Mouse (Mus musculus): ENCODE data around the gene Lamtor2. TPM values are rescaled to one million over a fixed set of nuclear protein-coding genes. Genes with fewer than 3 reads are reported as not detected.

Gene Lamtor2
- total and polyA plus RNA-seq, 2 experiments from 2014 or later = 66.0 to 187 TPM

DNA sequence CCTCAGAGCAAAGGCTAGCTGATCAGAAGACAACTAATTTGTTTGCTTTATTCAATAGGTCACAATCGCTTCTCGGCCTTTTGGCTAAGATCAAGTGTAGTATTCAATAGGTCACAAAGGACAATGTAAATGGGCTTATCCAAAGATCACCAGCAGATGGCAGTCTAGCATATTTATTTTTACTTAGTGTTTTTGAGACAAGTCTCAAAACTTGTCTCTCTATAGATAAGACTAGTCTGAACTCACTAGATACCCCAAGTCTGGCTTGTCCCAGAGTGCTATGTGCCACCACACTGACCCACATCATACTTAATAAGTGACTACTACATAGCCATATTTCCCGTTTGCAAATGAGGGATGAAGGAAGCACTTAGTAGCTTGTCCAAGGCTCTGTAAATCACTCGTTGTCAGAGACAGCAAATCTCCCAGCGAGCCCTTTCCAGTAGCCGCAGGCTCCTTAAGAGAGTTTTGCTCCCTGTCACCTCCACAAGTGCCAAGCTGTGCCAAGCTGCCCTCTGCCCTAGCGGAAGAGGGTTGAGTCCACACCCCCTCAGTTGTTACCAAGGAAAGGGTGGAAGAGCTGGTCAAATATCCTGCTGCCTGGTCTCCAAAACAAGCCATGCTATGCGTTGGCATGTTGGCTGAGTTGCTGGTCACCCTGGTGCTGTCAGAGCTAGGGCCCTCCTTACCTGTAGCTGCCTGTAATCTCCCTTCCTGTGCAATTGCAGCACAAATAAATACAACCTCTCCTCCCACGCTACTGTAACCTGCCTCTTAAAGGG is 39.3 kb upstream of the Lamtor2 start:
- peaks cover 12% of the 10 kb centered on the region for H3K36me3 ChIP-seq (ENCODE audit: insufficient read depth, low read length)
- H3K4me3 ChIP-seq (ENCODE audit: low read depth, low read length) = no peak overlapping the region
- TF ChIP-seq CTCF (IDR thresholded peaks at IDR 0.05) = peak; percentile 77
- DNase-seq (ENCODE audit: low spot score) (peak; percentile 80), ATAC-seq (ENCODE audit: low FRiP score) (no peak)
- H3K4me2 ChIP-seq (ENCODE audit: low read depth, low read length, poor library complexity, severe bottlenecking) = no peak overlapping the region
- no peaks in the 10 kb centered on the region for H3K27me3 ChIP-seq (ENCODE audit: insufficient read depth, low read length)
- WGBS = 28% methylated on average over 9 of the region's 9 CpGs
- H3K9me3 ChIP-seq (ENCODE audit: low read length) = no peaks in the 10 kb centered on the region
- no peaks in the 10 kb centered on the region for H3K4me1 ChIP-seq (ENCODE audit: insufficient read depth, low read length)
- H3K27ac ChIP-seq (ENCODE audit: low read depth, low read length) = no peak overlapping the region
- H3K9ac ChIP-seq (replicated peaks; ENCODE audit: low read length, poor library complexity, severe bottlenecking) = no peak overlapping the region

DNA sequence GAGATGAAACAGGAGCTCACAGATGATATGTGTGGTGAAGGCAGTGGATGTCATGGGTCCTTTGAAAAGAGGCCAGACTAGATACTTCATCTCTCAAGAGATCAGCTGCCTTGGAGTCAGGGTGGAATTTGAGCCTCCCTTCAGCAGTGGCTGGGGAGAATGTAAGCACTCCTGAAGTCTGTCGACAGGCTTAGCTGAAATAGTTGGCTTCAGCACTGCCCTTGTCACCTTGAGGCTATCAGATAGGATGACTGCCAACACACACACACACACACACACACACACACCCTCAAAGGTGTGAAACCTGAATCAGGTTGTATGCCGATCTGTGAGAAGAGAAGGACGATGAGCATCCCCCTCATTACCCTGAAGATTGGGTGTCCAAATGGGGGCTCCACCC is 38.2 kb upstream of the Lamtor2 start:
- no peaks in the 10 kb centered on the region for H3K9me3 ChIP-seq (ENCODE audit: low read length)
- no peaks in the 10 kb centered on the region for H3K4me1 ChIP-seq (ENCODE audit: insufficient read depth, low read length)
- WGBS = 43% methylated on average over 3 of the region's 3 CpGs
- H3K4me2 ChIP-seq (ENCODE audit: low read depth, low read length, poor library complexity, severe bottlenecking) = no peak overlapping the region
- H3K27ac ChIP-seq (ENCODE audit: low read depth, low read length) = no peak overlapping the region
- DNase-seq (ENCODE audit: low spot score) = no peak
- H3K9ac ChIP-seq (replicated peaks; ENCODE audit: low read length, poor library complexity, severe bottlenecking) = peak overlapping the region; percentile 36; the same call in 1 of the 2 replicates
- no peak for ATAC-seq (ENCODE audit: low FRiP score)
- TF ChIP-seq CTCF (IDR thresholded peaks at IDR 0.05) = no peak
- H3K27me3 ChIP-seq (ENCODE audit: insufficient read depth, low read length) = no peaks in the 10 kb centered on the region
- H3K4me3 ChIP-seq (ENCODE audit: low read depth, low read length) = no peak overlapping the region
- H3K36me3 ChIP-seq (ENCODE audit: insufficient read depth, low read length) = peaks cover 19% of the 10 kb centered on the region

DNA sequence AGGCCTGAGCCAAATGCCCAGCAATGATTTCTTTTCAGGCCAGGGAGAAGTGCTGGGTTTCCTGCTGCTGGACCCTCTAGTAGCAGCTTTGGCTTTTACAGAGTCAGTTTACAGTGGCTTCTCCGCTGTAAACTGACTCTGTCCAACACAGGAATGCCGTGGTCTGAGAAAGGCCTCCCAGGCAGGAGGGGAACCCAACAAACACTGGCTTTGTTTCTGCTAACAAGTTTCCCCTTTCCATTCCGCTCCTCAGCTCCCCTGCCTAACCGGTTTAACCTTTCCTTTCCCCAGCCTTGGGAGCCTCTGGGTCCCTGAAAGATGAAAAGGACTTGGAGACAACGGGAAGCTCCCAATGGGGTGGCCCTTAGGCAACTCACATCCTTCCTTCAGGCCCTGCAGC is 37.4 kb upstream of the Lamtor2 start:
- 25% methylated on average over 5 of the region's 5 CpGs for WGBS
- Histone ChIP-seq H3K4me3 (ENCODE audit: low read depth, low read length) (no peak overlapping the region), H3K4me1 (ENCODE audit: insufficient read depth, low read length) (no peaks in the 10 kb centered on the region), H3K9me3 (ENCODE audit: low read length) (no peaks in the 10 kb centered on the region), H3K9ac (replicated peaks; ENCODE audit: low read length, poor library complexity, severe bottlenecking) (no peak overlapping the region), H3K36me3 (ENCODE audit: insufficient read depth, low read length) (peaks cover 25% of the 10 kb centered on the region), H3K27me3 (ENCODE audit: insufficient read depth, low read length) (no peaks in the 10 kb centered on the region), H3K4me2 (ENCODE audit: low read depth, low read length, poor library complexity, severe bottlenecking) (no peak overlapping the region), H3K27ac (ENCODE audit: low read depth, low read length) (no peak overlapping the region)
- no peak for TF ChIP-seq CTCF (IDR thresholded peaks at IDR 0.05)
- DNase-seq (ENCODE audit: low spot score) (no peak), ATAC-seq (ENCODE audit: low FRiP score) (no peak)

DNA sequence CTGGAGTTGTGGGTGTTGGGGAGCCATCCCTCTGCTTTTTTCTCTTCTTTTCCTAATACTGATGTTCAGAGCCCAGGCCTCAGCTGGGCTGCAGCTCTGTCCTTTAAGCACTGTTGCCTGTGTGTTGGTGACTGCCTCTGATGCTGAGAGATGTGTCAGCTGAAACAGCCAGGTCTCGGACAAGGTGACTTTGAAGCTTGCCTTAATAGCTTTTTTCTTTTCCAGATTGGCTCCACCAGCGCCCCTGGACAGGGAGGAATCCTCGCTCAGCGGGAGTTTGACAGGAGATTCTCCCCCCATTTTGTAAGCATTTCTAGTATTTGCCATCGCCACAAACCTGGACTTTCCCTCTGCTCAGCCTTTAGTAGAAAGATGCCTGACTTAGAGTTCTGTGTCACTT is 33.8 kb upstream of the Lamtor2 start:
- WGBS = 95% methylated on average over 5 of the region's 5 CpGs
- H3K4me2 ChIP-seq (ENCODE audit: low read depth, low read length, poor library complexity, severe bottlenecking) = no peak overlapping the region
- H3K9me3 ChIP-seq (ENCODE audit: low read length) = no peaks in the 10 kb centered on the region
- no peaks in the 10 kb centered on the region for H3K4me1 ChIP-seq (ENCODE audit: insufficient read depth, low read length)
- H3K36me3 ChIP-seq (ENCODE audit: insufficient read depth, low read length) = peaks cover 30% of the 10 kb centered on the region
- DNase-seq (ENCODE audit: low spot score) = no peak
- no peak overlapping the region for H3K27ac ChIP-seq (ENCODE audit: low read depth, low read length)
- no peak overlapping the region for H3K9ac ChIP-seq (replicated peaks; ENCODE audit: low read length, poor library complexity, severe bottlenecking)
- no peak for TF ChIP-seq CTCF (IDR thresholded peaks at IDR 0.05)
- ATAC-seq (ENCODE audit: low FRiP score) = no peak
- no peak overlapping the region for H3K4me3 ChIP-seq (ENCODE audit: low read depth, low read length)
- H3K27me3 ChIP-seq (ENCODE audit: insufficient read depth, low read length) = no peaks in the 10 kb centered on the region

DNA sequence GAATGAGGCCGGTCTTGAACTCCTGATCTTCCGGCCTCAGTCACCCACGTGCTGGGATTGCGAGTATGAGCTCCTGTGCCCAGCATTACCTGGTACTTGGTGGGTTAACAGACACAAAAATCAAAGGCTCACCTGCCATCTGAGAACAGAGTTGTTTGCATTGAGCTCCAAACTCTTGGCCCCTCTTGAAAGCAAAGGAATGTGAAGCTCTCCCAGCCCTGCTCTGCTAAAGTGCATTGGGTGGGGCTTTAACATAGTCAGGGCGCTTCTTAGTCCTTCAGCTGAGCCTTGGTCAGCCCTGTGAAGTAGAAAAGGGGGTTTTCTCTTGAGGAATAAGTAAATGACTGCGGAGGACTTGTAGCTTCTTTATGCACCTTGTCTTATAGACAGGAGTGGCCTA is 32.9 kb upstream of the Lamtor2 start:
- Histone ChIP-seq H3K36me3 (ENCODE audit: insufficient read depth, low read length) (peaks cover 30% of the 10 kb centered on the region), H3K4me3 (ENCODE audit: low read depth, low read length) (no peak overlapping the region)
- WGBS = 97% methylated on average over 6 of the region's 6 CpGs

DNA sequence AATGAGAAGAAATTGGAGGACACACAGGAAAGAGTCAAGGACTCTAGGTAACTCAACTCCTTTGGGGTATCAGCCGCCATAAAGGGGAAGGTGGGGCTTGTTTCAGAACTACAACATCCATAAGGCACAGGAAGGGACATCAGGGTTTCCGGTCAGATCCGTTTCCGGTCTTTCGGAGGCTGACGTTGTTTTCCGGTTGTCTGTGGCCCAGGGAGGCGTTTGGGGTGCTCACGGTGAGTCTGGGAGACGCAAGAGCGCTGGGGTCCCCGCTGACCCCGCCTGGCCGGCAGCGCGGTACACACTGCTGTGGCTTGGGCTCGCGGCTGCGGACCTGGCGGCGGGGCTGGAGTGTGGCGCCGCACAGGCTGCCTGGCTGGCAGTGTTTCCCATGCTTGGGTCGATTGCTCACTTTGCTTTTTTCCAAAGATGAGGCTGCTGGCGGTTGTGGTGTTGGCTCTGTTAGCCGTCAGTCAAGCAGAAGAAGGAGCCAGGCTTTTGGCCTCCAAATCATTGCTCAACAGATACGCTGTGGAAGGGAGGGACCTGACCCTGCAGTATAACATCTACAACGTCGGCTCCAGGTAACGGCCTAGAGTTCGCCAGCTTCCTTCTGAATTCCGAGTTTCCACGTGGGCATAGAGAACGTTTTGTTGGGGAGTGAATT is 26.7 kb upstream of the Lamtor2 start:
- H3K36me3 ChIP-seq (ENCODE audit: insufficient read depth, low read length) = peaks cover 5% of the 10 kb centered on the region; the same call in 1 of the 2 replicates
- DNase-seq (ENCODE audit: low spot score) (peak; percentile 90), ATAC-seq (ENCODE audit: low FRiP score) (peak; percentile 86)
- no peak for TF ChIP-seq CTCF (IDR thresholded peaks at IDR 0.05)
- peak overlapping the region; percentile 85 for H3K4me3 ChIP-seq (ENCODE audit: low read depth, low read length)
- no peaks in the 10 kb centered on the region for H3K9me3 ChIP-seq (ENCODE audit: low read length)
- peak overlapping the region; percentile 64 for H3K4me2 ChIP-seq (ENCODE audit: low read depth, low read length, poor library complexity, severe bottlenecking)
- peak overlapping the region; percentile 81 for H3K9ac ChIP-seq (replicated peaks; ENCODE audit: low read length, poor library complexity, severe bottlenecking)
- no peaks in the 10 kb centered on the region for H3K27me3 ChIP-seq (ENCODE audit: insufficient read depth, low read length)
- peak overlapping the region; percentile 55; the same call in 1 of the 2 replicates for H3K27ac ChIP-seq (ENCODE audit: low read depth, low read length)
- H3K4me1 ChIP-seq (ENCODE audit: insufficient read depth, low read length) = peaks cover 5% of the 10 kb centered on the region; the same call in 1 of the 2 replicates
- WGBS = under 1% methylated on average over 34 of the region's 34 CpGs

More for the DNA sequence above, 32.9 kb upstream of the Lamtor2 start:
- H3K4me1 ChIP-seq (ENCODE audit: insufficient read depth, low read length) = no peaks in the 10 kb centered on the region
- ATAC-seq (ENCODE audit: low FRiP score) (no peak), DNase-seq (ENCODE audit: low spot score) (no peak)
- no peak overlapping the region for H3K9ac ChIP-seq (replicated peaks; ENCODE audit: low read length, poor library complexity, severe bottlenecking)
- no peak overlapping the region for H3K27ac ChIP-seq (ENCODE audit: low read depth, low read length)
- H3K9me3 ChIP-seq (ENCODE audit: low read length) = no peaks in the 10 kb centered on the region
- no peaks in the 10 kb centered on the region for H3K27me3 ChIP-seq (ENCODE audit: insufficient read depth, low read length)
- H3K4me2 ChIP-seq (ENCODE audit: low read depth, low read length, poor library complexity, severe bottlenecking) = no peak overlapping the region
- no peak for TF ChIP-seq CTCF (IDR thresholded peaks at IDR 0.05)
